Mouse (Mus musculus) adrenal gland, postnatal 14 days (tissue): ENCODE measurements around the gene Amhr2. TPM values are rescaled to one million over a fixed set of nuclear protein-coding genes. Genes with fewer than 3 reads are reported as not detected.
A peak's percentile ranks its signal among the peaks of the same experiment; 100 is the strongest.

Source experiments
- DNase-seq: peaks from one replicate; pipeline ENCODE4 v3.0.0; 2021; ENCODE audit warnings: mixed read lengths
- total RNA-seq: library from RNA; stranded (reverse); gene quantifications from 2 replicates; pipeline ENCODE4 v1.2.3, GENCODE M21; 2021

Gene Amhr2
- total RNA-seq, 1 experiment from 2014 or later, result 1.6 TPM

DNA sequence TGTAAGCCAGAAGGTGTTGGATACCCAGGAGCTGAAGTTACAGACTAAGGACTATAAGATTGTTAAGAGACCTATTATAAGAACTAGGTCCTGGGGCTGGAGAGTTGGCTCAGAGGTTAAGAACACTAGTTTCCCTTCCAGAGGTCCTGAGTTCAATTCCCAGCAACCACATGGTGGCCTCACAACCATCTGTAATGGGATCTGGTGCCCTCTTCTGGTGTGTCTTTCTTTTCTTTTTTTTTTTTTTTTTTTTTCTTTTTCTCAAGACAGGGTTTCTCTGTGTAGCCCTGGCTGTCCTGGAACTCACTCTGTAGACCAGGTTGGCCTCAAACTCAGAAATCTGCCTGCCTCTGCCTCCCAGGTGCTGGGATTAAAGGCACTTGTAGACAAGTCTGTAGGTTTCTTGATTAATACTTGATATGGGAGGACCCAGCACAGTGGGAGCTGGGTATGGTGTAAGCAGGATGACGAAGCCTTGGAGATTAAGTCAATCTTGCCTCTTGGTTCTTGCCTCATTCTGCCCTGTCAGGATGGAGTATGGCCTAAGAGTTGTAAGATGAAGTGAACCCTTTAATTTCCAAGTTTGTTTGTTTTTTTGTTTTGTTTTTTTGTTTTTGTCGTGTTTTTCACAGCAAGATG, 21.4 kb upstream of the Amhr2 start:
- DNase-seq, result no peak

- DNase-seq, result no peak
Measured at GRCm38 (mm10) chr15:102424657-102425056, 20.5 kb upstream of the Amhr2 start.

DNA sequence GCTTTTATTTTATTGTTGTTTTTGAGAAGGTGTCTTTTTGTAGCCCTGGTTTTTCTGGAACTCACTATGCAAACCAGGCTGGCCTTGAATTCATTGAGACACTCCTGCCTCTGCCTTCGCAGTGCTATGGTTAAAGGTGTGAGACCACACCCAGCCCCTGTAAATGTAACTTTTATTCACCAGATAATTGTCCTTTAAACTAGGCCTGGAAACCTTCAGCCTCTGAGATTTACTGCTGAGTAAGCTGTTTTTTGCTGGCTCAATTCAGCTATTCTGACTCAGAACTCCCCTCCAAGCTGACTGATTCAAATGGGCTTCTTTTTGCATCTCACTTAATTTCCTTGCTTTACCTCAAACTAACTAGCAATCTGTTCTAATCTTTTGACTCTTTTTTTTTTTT, 18.2 kb upstream of the Amhr2 start:
- DNase-seq, result no peak

DNA sequence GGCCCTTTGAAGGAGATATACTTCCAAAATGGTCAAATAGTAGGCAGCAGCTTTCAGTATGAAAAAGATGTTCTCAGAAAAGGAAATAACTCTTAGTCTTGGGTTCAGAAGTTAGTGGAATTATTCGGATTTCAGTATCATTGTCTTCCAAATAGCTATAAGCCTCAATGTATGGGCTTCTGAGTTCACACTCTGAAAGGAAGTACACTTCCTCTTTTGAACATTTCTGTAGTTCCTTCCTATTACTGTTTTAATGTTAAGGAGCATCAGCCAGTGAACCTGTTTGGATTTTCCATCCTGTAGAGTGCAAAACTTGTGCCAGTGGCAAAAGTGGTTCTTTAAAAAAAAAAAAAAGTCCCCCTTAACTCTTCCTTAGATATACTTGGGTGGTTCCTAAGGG, 13.1 kb upstream of the Amhr2 start:
- no peak for DNase-seq

- no peak for DNase-seq
Measured at GRCm38 (mm10) chr15:102433173-102433572, 12.0 kb upstream of the Amhr2 start.

- DNase-seq, result peak; percentile 90
Measured at GRCm38 (mm10) chr15:102442490-102442889, 2.7 kb upstream of the Amhr2 start.

DNA sequence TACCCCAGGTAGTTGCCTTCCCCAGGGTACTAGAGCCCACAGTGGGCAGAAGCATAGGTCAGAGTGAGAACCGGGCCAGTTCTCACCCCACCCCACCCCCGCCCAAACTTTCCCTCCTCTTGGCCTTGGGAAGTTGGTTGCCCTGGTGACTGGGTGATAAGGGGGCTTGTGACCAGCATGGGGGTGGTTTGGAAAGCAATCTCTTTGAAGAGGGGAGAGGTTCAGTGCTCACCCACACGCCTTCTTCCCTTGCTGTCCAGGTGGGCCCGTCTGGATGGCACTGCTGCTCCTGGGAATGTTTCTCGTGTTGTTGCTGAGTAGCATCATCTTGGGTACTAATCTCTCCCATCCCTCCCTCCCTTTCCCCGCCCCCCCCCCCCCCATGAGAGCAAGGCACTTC, 1.3 kb downstream of the Amhr2 start:
- peak; percentile 37 for DNase-seq

DNA sequence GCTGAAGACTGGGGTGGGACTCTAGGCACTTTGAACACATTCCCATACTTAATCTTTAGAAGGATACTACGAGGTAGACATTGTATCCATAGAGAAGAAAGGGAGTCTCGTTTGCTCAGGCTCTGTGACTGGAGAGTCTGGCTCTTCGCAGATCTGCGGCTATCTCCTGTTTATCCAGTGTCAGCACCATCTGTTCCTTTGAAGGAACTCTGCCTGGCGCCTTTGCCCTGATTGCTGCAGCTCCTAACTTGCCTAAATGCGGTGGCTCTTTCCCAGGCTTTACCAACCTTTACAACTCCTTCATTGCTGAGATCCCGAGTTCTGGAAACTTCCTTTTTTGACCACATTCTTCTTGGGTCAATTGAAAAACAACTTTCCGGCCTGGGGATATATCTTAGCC, 4.2 kb downstream of the Amhr2 start:
- no peak for DNase-seq

GRCm38 (mm10) chr15:102450928-102451327, 5.8 kb downstream of the Amhr2 start:
- peak; percentile 80 for DNase-seq

DNA sequence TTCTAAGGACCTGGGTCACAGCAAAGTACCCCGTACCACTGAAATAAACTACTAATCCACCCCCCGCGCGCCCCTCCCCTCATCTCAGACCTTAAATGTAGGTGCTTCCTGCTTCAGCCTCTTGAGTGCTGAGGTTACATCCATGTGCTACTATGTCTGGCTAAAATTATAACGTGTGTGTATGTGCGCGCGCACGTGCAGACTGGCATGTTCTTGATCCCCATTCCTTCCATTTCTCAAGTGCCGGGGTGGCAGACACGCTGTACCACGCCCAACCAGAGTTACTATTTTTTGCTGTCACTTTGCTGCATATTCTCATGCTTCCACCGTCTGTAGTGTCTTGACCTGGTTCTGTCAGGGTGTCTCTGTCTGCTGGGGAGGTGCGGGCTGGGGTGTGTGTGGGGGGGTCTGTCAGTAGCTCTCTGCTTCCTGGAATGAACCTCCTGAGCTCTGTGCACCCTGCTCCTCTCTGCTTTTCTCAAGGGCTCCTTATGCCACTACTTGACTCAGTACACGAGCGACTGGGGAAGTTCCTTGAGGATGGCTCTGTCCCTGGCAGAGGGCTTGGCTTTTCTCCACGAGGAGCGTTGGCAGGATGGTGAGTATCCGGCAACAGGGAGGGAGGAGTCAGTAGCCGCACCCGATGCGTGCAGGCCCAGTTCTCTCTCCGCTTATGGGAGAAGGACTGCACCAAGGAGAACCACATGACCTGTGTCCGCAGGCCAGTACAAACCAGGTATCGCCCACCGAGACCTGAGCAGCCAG, 6.7 kb downstream of the Amhr2 start:
- peak; percentile 48 for DNase-seq

DNA sequence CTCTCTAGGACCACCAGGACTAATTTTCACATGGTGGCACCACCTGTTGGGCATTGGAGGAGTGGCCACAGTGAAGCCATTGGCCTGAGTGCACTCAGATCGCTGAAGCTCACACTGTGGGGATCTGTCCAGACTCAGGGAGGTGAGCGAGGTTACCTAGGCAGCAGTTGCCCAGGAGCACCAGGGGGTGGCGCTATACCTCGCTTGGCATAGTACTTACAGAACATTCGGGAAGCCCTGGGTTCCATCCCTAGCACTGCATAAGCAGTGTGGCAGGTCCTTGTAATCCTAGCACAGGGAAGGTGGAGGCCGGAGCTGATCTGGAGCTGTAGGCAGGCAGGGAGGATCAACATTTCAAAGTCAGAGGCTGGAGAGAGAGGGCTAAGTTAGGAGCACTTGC, 10.8 kb downstream of the Amhr2 start:
- DNase-seq, result peak; percentile 57

GRCm38 (mm10) chr15:102458050-102458736, 13.0 kb downstream of the Amhr2 start:
- DNase-seq, result no peak

DNA sequence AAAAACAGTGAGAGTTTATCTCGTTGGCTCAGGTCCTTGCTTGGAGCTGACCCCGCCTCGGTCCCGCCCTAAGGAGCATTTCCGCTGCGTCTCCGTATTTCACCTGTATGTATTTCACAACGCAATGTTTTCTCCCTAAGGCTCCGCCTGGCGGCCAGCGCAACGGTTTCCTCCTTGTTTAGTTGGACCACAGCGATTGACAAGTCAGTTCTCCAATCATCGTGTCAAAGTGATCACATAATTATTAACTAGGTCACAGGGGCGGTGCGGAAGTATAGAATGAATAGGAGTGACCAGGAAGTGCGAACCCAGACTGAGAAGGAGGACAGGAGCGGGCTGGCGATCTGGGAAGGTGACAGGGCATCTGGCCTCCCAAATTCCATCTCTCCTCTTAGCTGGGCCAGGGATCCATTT, 13.7 kb downstream of the Amhr2 start, which contains the start of gene Prr13:
TSS of gene Prr13 (plus strand) at position 125 of the 414 bp plus-strand sequence.
- peak; percentile 93 for DNase-seq

DNA sequence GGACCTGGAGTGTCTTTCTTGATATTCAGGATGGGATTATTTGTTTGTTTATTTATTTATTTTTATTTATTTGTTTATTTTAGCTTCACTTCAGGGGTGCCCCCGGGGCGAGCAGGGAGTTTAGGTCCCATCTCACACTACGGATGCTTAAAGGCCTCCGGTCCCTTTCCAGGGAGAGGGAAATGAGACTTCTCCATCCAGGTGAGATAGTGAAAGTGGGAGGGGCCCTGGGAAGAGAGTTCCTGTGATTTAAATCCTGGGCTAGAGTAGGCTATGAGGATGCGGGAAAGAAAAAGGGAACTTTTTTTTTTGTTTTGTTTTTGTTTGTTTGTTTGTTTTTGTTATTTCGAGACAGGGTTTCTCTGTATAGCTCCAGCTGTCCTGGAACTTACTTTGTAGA, 14.2 kb downstream of the Amhr2 start:
- DNase-seq, result peak; percentile 11

GRCm38 (mm10) chr15:102459847-102460246, 14.7 kb downstream of the Amhr2 start:
- no peak for DNase-seq

DNA sequence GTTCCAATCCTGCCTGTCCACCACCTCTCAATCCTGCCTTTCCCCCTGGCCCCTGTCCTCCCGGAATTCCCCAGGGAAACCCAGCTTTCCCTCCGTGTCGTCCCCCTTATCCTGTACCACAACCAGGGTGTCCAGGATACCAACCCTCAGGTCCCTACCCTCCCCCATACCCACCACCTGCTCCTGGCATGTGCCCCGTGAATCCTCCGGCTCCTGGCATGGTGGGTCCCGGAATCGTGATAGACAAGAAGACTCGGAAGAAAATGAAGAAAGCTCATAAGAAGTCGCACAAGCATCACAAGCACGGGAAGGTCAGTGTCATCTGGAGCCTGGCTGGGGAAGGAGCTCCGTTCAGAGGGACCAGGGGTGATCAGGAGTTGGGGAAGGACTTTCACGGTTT, 15.2 kb downstream of the Amhr2 start:
- peak; percentile 22 for DNase-seq

DNA sequence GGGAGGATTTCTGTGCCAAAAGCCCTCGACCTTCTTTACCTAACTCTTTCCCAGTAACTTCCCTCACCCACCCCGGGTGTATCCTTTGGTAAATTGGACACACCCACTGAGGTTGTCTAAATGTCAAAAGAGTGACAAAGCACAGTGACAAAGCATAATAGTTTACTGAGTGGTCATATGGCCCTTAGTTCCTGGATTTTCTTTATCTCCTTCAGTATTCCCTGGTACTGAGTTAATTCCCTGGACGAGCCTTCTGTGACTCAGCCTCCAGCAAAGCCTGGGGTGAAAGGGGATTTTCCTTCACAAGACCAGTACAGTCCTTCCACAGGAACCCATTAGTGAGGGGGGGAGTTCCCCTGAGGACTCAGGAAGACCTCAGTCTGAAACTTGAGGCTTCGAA, 15.8 kb downstream of the Amhr2 start:
- DNase-seq, result peak; percentile 11

- DNase-seq, result no peak
Measured at GRCm38 (mm10) chr15:102461430-102462075, 16.4 kb downstream of the Amhr2 start.

DNA sequence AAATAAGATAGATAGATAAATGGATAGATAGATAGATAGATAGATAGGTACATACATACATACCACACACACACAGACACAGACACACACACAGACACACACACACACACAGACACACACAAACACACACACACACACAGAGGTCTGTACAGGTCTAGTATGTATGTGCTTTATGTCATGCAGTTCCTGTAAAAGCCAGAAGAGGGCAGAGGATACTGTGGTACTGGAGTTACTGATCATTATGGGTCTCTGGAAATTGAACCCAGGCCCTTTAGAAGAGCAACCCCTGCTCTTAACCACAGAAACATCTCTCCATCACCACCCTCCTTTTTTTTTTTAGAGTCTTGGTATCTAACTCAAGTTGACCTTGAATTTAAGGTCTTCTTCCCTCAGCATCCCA, 18.5 kb downstream of the Amhr2 start:
- no peak for DNase-seq

DNA sequence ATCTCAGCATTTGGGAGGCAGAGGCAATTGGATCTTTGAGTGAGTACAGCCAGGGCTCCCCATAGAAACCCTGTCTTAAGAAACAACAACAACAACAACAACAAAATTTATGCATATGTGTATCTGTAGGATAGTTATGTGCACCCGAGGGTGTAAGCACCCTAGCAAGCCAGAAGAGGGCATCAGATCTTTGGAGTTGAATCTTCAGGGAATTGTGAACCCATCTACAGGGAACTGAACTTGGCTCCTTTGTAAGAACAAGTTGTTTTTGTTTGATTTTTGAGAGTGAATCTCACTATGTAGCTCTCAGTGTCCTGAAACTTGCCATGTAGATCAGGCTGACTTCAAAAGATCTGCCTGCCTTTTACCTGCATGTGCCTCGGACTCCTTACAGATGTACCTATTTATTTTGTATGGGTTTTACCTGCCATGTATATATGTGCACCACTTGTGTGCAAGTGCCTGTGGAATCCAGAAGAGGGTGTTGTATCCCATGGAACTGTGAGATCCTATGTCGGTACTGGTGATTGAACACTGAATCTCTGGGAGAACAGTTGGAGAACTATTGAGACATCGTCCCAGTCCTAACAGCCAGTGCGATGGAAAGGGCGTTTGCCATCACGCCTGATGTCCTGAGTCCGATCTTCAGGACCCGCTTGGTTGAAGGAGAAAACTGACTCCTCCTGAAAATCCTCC, 23.7 kb downstream of the Amhr2 start:
- no peak for DNase-seq

GRCm38 (mm10) chr15:102470183-102470604, 25.0 kb downstream of the Amhr2 start, which contains the start of gene Pcbp2:
TSS of gene Pcbp2 (plus strand) at chr15:102470539.
- peak; percentile 98 for DNase-seq
